Comparison of ENCODE assay signal across 8 mouse cellular contexts in genomic region chr19:32180756-32181674, GRCm38 (mm10).
DNase-seq lines count a peak whose midpoint lies in the region; ATAC-seq lines count a peak whose summit lies in the region.

No protein-coding gene starts in this region.

- H3K4me3 ChIP-seq in midbrain, embryonic 15.5 days, result no peak overlapping the region
- H3K4me3 ChIP-seq in midbrain, embryonic 16.5 days (ENCODE audit: low read depth, low read length), result no peak overlapping the region
- no peak overlapping the region for H3K4me3 ChIP-seq in embryonic facial prominence, embryonic 15.5 days (replicated peaks)
- no peak overlapping the region for H3K4me3 ChIP-seq in intestine, embryonic 15.5 days (replicated peaks)
- no peak overlapping the region for H3K4me3 ChIP-seq in lung, embryonic 15.5 days

- no peak overlapping the region for H3K4me2 ChIP-seq in midbrain, embryonic 15.5 days
- no peak overlapping the region for H3K4me2 ChIP-seq in midbrain, embryonic 16.5 days (ENCODE audit: low read length)
- H3K4me2 ChIP-seq in embryonic facial prominence, embryonic 15.5 days (replicated peaks), result no peak overlapping the region
- H3K4me2 ChIP-seq in intestine, embryonic 15.5 days (replicated peaks), result no peak overlapping the region
- no peak overlapping the region for H3K4me2 ChIP-seq in lung, embryonic 15.5 days

- H3K4me1 ChIP-seq in midbrain, embryonic 15.5 days, result no peaks in the 10 kb centered on the region
- H3K4me1 ChIP-seq in midbrain, embryonic 16.5 days (ENCODE audit: control insufficient read depth, insufficient read depth, low read length), result no peaks in the 10 kb centered on the region
- peaks cover 13% of the 10 kb centered on the region; the same call in 1 of the 2 replicates for H3K4me1 ChIP-seq in embryonic facial prominence, embryonic 15.5 days
- H3K4me1 ChIP-seq in intestine, embryonic 15.5 days (replicated peaks), result peaks cover 8% of the 10 kb centered on the region
- peaks cover 60% of the 10 kb centered on the region for H3K4me1 ChIP-seq in lung, embryonic 15.5 days

- no peak overlapping the region for H3K9ac ChIP-seq in midbrain, embryonic 15.5 days
- no peak overlapping the region for H3K9ac ChIP-seq in midbrain, embryonic 16.5 days (ENCODE audit: low read depth, low read length)
- no peak overlapping the region for H3K9ac ChIP-seq in embryonic facial prominence, embryonic 15.5 days
- no peak overlapping the region for H3K9ac ChIP-seq in intestine, embryonic 15.5 days
- no peak overlapping the region for H3K9ac ChIP-seq in lung, embryonic 15.5 days

- no peak for ATAC-seq in midbrain, embryonic 15.5 days (replicated peaks)
- no peak for ATAC-seq in midbrain, embryonic 16.5 days
- ATAC-seq in embryonic facial prominence, embryonic 15.5 days (ENCODE audit: insufficient number of reproducible peaks, low FRiP score, low TSS enrichment, low read depth), result no peak
- ATAC-seq in intestine, embryonic 15.5 days, result peak; percentile 56
- peak; percentile 70 for ATAC-seq in lung, embryonic 15.5 days (ENCODE audit: borderline replicate concordance, extremely low read depth, low FRiP score, low TSS enrichment)

- no peak for DNase-seq in retina, postnatal 1 day
- DNase-seq in cerebellum, adult 11 months, result no peak
- DNase-seq in cerebellum, postnatal 25 days, result no peak

- WGBS in midbrain, embryonic 15.5 days, result 79% methylated on average over 14 of the region's 14 CpGs
- WGBS in midbrain, embryonic 16.5 days, result 82% methylated on average over 14 of the region's 14 CpGs
- 69% methylated on average over 14 of the region's 14 CpGs for WGBS in embryonic facial prominence, embryonic 15.5 days
- 66% methylated on average over 14 of the region's 14 CpGs for WGBS in intestine, embryonic 15.5 days
- 36% methylated on average over 14 of the region's 14 CpGs for WGBS in lung, embryonic 15.5 days

- H3K36me3 ChIP-seq in midbrain, embryonic 15.5 days (replicated peaks), result no peaks in the 10 kb centered on the region
- no peaks in the 10 kb centered on the region for H3K36me3 ChIP-seq in midbrain, embryonic 16.5 days (ENCODE audit: control insufficient read depth, insufficient read depth, low read length)
- 0 out of 2 replicates have a peak, but pooled peaks cover 4% of the 10 kb centered on the region for H3K36me3 ChIP-seq in embryonic facial prominence, embryonic 15.5 days
- H3K36me3 ChIP-seq in intestine, embryonic 15.5 days, result no peaks in the 10 kb centered on the region
- H3K36me3 ChIP-seq in lung, embryonic 15.5 days, result no peaks in the 10 kb centered on the region

- no peaks in the 10 kb centered on the region for H3K27me3 ChIP-seq in midbrain, embryonic 15.5 days (replicated peaks)
- no peaks in the 10 kb centered on the region for H3K27me3 ChIP-seq in midbrain, embryonic 16.5 days (ENCODE audit: control insufficient read depth, insufficient read depth, low read depth, low read length)
- no peaks in the 10 kb centered on the region for H3K27me3 ChIP-seq in embryonic facial prominence, embryonic 15.5 days
- H3K27me3 ChIP-seq in intestine, embryonic 15.5 days (replicated peaks), result no peaks in the 10 kb centered on the region
- no peaks in the 10 kb centered on the region for H3K27me3 ChIP-seq in lung, embryonic 15.5 days

- peak overlapping the region; percentile 34; the same call in 1 of the 2 replicates for H3K27ac ChIP-seq in midbrain, embryonic 15.5 days
- no peak overlapping the region for H3K27ac ChIP-seq in midbrain, embryonic 16.5 days (ENCODE audit: low read length)
- 0 out of 2 replicates have a peak overlapping the region, but pooled peaks have one; percentile 41 for H3K27ac ChIP-seq in embryonic facial prominence, embryonic 15.5 days (replicated peaks)
- H3K27ac ChIP-seq in intestine, embryonic 15.5 days, result 0 out of 2 replicates have a peak overlapping the region, but pooled peaks have one; percentile 19
- H3K27ac ChIP-seq in lung, embryonic 15.5 days, result peak overlapping the region; percentile 79

- no peaks in the 10 kb centered on the region for H3K9me3 ChIP-seq in midbrain, embryonic 15.5 days
- no peaks in the 10 kb centered on the region for H3K9me3 ChIP-seq in midbrain, embryonic 16.5 days (replicated peaks; ENCODE audit: control insufficient read depth, low read length, poor library complexity, severe bottlenecking)
- H3K9me3 ChIP-seq in embryonic facial prominence, embryonic 15.5 days (replicated peaks), result no peaks in the 10 kb centered on the region
- H3K9me3 ChIP-seq in intestine, embryonic 15.5 days, result no peaks in the 10 kb centered on the region
- no peaks in the 10 kb centered on the region for H3K9me3 ChIP-seq in lung, embryonic 15.5 days

Comparison
In these comparisons a context has a peak if more than half of its experiments do, and no peak if none do; other contexts are left out.
1. ATAC-seq: peak in intestine, embryonic 15.5 days (single experiment) and lung, embryonic 15.5 days (single experiment); none in midbrain, embryonic 15.5 days (single experiment), midbrain, embryonic 16.5 days (single experiment) and embryonic facial prominence, embryonic 15.5 days (single experiment).